Mouse (Mus musculus): ENCODE data around the gene Macrod2.

DNA sequence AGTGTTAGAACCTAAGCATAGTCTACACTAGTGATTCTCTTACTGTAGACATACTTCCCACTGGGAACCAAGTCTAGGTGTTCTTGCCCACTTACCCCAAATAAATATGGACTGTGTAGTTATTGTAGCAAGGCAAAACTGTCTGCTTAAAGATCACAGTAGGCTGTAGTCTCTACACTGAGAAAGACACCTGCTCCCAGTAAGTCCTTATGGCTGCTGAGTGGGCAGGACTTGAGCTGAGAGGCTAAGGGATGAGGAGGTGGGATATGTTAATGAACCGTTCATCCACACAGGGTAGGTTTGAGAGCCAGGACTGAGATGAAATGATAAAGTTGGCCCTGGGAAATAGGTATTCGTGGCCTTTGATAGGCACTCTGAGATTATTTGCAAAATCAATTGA lies 1869.6 kb downstream of the Macrod2 start:
- no peak for TF ChIP-seq CTCF (IDR thresholded peaks at IDR 0.05)
- TF ChIP-seq EP300 (IDR thresholded peaks at IDR 0.05): no peak

All from lung, postnatal 0 days (tissue).